Mouse (Mus musculus) left cerebral cortex, postnatal 4 days (tissue): Measurements from ENCODE around the gene Cttnbp2nl. TPM values are rescaled to one million over a fixed set of nuclear protein-coding genes. Genes with fewer than 3 reads are reported as not detected.

ENCODE experiments used
- total RNA-seq, 2 experiments: library from RNA; stranded (reverse); gene quantifications; 2 replicates each; pipeline ENCODE4 v1.2.3; 2021

Gene Cttnbp2nl
- total RNA-seq, 2 experiments from 2014 or later, result 62.4 to 75.7 TPM

Other genes starting within 250 kb of the Cttnbp2nl start
- gene Mov10, start 234.6 kb downstream of the Cttnbp2nl start, total RNA-seq, result 10 to 100 TPM in 1 of 2 experiments, 1 to 10 TPM in 1; 9.2 to 11.0 TPM
- 10 to 100 TPM; 37.4 to 40.9 TPM for gene St7l, start 189.1 kb downstream of the Cttnbp2nl start, total RNA-seq
- 10 to 100 TPM; 57.9 to 62.0 TPM for gene Capza1, start 188.6 kb downstream of the Cttnbp2nl start, total RNA-seq
- gene Wnt2b, start 91.2 kb downstream of the Cttnbp2nl start, total RNA-seq, result 1 to 10 TPM; 1.9 TPM
- gene 4930564D02Rik, start 13.7 kb upstream of the Cttnbp2nl start, total RNA-seq, result not detected